Mouse (Mus musculus): ENCODE results near the gene Gm7714.
"Not testable (repeated sequence)": the region's sequence is repeated elsewhere in the genome, so short reads cannot be mapped to it uniquely, and the experiment has no call there.

Gm7714 gene

DNA sequence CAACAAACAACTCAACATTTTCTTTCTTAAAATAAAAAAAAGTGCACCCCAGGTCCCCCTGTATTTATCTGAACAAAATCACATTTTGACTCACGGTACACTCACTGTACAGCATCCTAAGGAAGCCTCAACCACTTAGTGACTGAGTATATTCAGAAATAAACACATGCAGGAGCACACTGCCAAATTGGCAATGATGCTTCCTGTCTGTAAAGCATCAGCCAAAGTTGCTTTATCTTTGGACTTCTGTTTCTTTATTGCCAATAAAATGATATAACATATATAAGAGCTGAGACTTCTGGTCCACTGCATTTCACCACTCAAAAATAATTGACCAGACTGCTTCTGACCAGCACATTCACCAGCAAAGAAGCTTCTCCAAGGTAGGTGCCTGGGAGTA lies at the start of gene Gm7714:
Gm7714 (plus strand) TSS at position 301 of the 400 bp plus-strand sequence.
- DNase-seq (ENCODE audit: low spot score in 2 of 2): no peak

DNA sequence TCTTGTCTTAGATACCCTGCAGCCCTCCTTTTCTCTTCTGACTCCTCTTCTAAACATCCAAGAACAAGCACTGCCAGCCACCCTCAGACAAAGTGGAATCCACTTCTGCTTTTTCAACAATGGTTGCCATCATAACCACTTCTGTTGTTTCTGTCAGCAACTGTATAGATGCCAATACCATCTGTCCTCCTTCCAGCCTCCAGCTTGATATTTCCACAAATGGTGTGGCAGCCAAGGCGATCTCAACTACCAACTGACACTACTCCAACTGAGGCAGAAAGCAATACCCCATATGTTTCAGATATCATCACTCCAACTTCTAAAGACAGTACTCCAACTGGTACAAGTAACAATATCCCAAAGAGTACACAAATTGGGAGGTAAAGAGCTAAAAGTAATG lies 12.2 kb upstream of the Gm7714 start:
- DNase-seq (ENCODE audit: low spot score in 2 of 2): no peak

DNA sequence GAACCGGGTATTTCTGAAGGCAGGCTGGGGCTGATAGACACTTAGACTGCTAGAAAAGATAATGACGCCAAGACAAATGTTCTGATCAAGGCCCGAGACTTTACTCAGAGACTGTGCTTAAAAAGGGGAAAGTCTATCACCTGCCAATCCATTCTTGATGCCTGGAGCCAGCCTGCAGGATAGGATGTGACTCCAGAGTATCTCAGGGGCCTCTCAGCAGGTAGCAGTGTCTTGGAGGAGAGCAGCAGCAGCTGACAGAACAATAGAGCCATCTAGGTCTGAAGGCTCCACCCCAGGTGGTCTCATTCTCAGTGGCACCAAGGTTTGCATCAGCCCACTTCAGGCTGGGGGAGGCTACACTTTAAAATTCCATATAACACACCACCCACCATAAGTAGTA lies 42.6 kb downstream of the Gm7714 start:
- not testable (repeated sequence) for DNase-seq (ENCODE audit: low spot score in 2 of 2)

DNA sequence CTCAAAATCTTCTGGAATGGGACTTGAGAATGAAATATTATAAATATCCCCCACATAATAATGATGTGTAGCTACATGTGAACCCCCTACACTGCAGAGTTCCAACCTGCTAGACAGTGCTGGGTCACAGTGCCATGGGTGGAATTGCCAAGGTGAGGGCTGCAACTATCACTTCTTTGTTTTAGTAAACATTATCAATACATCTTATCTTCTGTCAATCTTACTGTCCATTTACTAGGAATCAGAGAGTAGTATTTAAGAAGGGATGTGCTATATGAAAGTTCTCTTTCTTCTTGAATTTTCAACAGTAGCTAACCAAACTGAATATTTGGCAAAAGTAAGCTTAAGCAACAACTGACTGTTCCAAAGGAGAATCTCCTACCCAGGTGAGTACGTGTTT lies 48.3 kb downstream of the Gm7714 start, which contains the start of gene Prol1:
Prol1 (plus strand) TSS at position 301 of the 400 bp plus-strand sequence.
- no peak for DNase-seq (ENCODE audit: low spot score in 2 of 2)
